Mouse (Mus musculus) liver, embryonic 14.5 days (tissue): ENCODE measurements around the gene Nf1. TPM values are rescaled to one million over a fixed set of nuclear protein-coding genes. Genes with fewer than 3 reads are reported as not detected.

Experiments
- ATAC-seq: fragments of 200-750 bp; cut with Nextera tagmentation; 2 replicates; pipeline ENCODE4 v1.8.0; 2017; ENCODE audit warnings: moderate number of reproducible peaks, mild to moderate bottlenecking, moderate library complexity; ENCODE audit not compliant: insufficient read depth
- DNase-seq, 3 experiments: peaks; one replicate each; pipeline ENCODE4 v3.0.0-alpha.2; 2012 to 2013; ENCODE audit warnings: low read depth in 3 of 3, low spot score in 3 of 3
- H3K27ac ChIP-seq: fragments of 300-500 bp; sonication (generic); 2 replicates; pipeline ENCODE4 v1.5.1; 2014; ENCODE audit warnings: moderate library complexity, mild to moderate bottlenecking, control low read depth, inconsistent platforms
- H3K27me3 ChIP-seq: fragments of 300-500 bp; sonication (generic); 2 replicates; pipeline ENCODE4 v1.6.1; 2014; ENCODE audit warnings: mild to moderate bottlenecking, low read length, moderate library complexity; ENCODE audit not compliant: control insufficient read depth, insufficient read depth
- H3K36me3 ChIP-seq: fragments of 300-500 bp; sonication (generic); replicated peaks from 2 replicates; pipeline ENCODE4 v1.6.1; 2014; ENCODE audit warnings: low read depth; ENCODE audit not compliant: control insufficient read depth, insufficient read depth
- H3K4me1 ChIP-seq, 2 experiments: fragments of 200-500 bp in 1 of 2; fragments of 300-500 bp in 1 of 2; sonication (generic) in 1 of 2; replicated peaks; 2 replicates each; pipeline ENCODE4 v1.6.1; 2012 to 2014; ENCODE audit warnings: antibody characterized with exemption in 1 of 2, inconsistent platforms in 1 of 2, low read length in 1 of 2; ENCODE audit not compliant: control insufficient read depth in 2 of 2, insufficient read depth in 2 of 2
- H3K4me2 ChIP-seq: fragments of 300-500 bp; sonication (generic); 2 replicates; pipeline ENCODE4 v1.6.1; 2014; ENCODE audit warnings: low read depth, mild to moderate bottlenecking, control low read depth, moderate library complexity
- H3K4me3 ChIP-seq, 2 experiments: fragments of 200-500 bp in 1 of 2; fragments of 300-500 bp in 1 of 2; sonication (generic) in 1 of 2; 2 replicates each; pipeline ENCODE4 v1.5.1; 2012 to 2014; ENCODE audit warnings: low read depth in 2 of 2, low read length in 2 of 2, mild to moderate bottlenecking in 2 of 2, control low read depth in 1 of 2, inconsistent platforms in 1 of 2, moderate library complexity in 1 of 2; ENCODE audit not compliant: insufficient read depth in 1 of 2
- H3K9ac ChIP-seq: fragments of 300-500 bp; sonication (generic); replicated peaks from 2 replicates; pipeline ENCODE4 v1.6.1; 2014; ENCODE audit warnings: mild to moderate bottlenecking, control low read depth, moderate library complexity
- H3K9me3 ChIP-seq: fragments of 300-500 bp; sonication (generic); 2 replicates; pipeline ENCODE4 v1.6.1; 2016; ENCODE audit warnings: low read length, mixed read lengths; ENCODE audit not compliant: control insufficient read depth
- CTCF ChIP-seq: IDR thresholded peaks from 2 replicates; pipeline ENCODE4 v1.5.1; 2016; ENCODE audit warnings: antibody characterized with exemption, low read depth, control low read depth
- EP300 ChIP-seq: IDR thresholded peaks from 2 replicates; pipeline ENCODE4 v1.6.1; 2016; ENCODE audit warnings: antibody characterized with exemption, low read depth
- WGBS: fragments of 180-500 bp; shearing (Covaris S2); extraction: QIAGEN DNeasy Blood & Tissue Kit; methylation state at CpG from one replicate; pipeline ENCODE4 v1.1.7; 2014; ENCODE audit not compliant: insufficient replicate concordance; 5-methylcytosine and 5-hydroxymethylcytosine counted together
- polyA plus RNA-seq, 2 experiments: library from polyadenylated mRNA; depleted of rRNA in 1 of 2; stranded (reverse) in 1 of 2; unstranded in 1 of 2; fragments of >200 nt; fragmentation: Nextera tagmentation in 1 of 2; extraction: Ambion mirVana in 1 of 2; gene quantifications; 2 replicates each; pipeline versions ENCODE4 v1.2.1 to v1.2.3; 2012 to 2014

Gene Nf1
- polyA plus RNA-seq, 2 experiments, result 1.7 to 2.3 TPM

- Histone ChIP-seq H3K9ac (no peak overlapping the region), H3K36me3 (no peaks in the 10 kb centered on the region), H3K4me2 (no peak overlapping the region), H3K27me3 (no peaks in the 10 kb centered on the region), H3K4me1 (no peaks in the 10 kb centered on the region), H3K9me3 (no peaks in the 10 kb centered on the region), H3K4me3 (no peak overlapping the region), H3K27ac (no peak overlapping the region)
- ATAC-seq (no peak), DNase-seq (no peak)
- WGBS, result 24% methylated on average over 13 of the region's 13 CpGs
- TF ChIP-seq CTCF, result no peak
- TF ChIP-seq EP300, result no peak
Observed at GRCm38 (mm10) chr11:79611011-79611666, 271.6 kb downstream of the Nf1 start.

GRCm38 (mm10) chr11:79612046-79612600, 272.6 kb downstream of the Nf1 start:
- ATAC-seq (no peak), DNase-seq (no peak)
- TF ChIP-seq EP300 (no peak), CTCF (no peak)
- 16% methylated on average over 1 of the region's 1 CpGs for WGBS
- no peak overlapping the region for H3K9ac ChIP-seq
- no peak overlapping the region for H3K4me3 ChIP-seq
- no peaks in the 10 kb centered on the region for H3K27me3 ChIP-seq
- no peak overlapping the region for H3K4me2 ChIP-seq
- no peaks in the 10 kb centered on the region for H3K36me3 ChIP-seq
- no peaks in the 10 kb centered on the region for H3K9me3 ChIP-seq
- no peak overlapping the region for H3K27ac ChIP-seq
- H3K4me1 ChIP-seq, result no peaks in the 10 kb centered on the region

GRCm38 (mm10) chr11:79613084-79613483, 273.6 kb downstream of the Nf1 start:
- ATAC-seq, result no peak
- no peak overlapping the region for H3K4me3 ChIP-seq
- no peak for DNase-seq
- no peaks in the 10 kb centered on the region for H3K27me3 ChIP-seq
- WGBS, result 51% methylated on average over 3 of the region's 3 CpGs
- H3K4me2 ChIP-seq, result no peak overlapping the region
- no peak overlapping the region for H3K27ac ChIP-seq
- H3K4me1 ChIP-seq, result no peaks in the 10 kb centered on the region
- no peaks in the 10 kb centered on the region for H3K36me3 ChIP-seq
- H3K9ac ChIP-seq, result no peak overlapping the region
- no peak for TF ChIP-seq CTCF
- TF ChIP-seq EP300, result no peak
- no peaks in the 10 kb centered on the region for H3K9me3 ChIP-seq

- no peaks in the 10 kb centered on the region for H3K27me3 ChIP-seq
- H3K4me3 ChIP-seq, result no peak overlapping the region
- no peak for ATAC-seq
- H3K9ac ChIP-seq, result no peak overlapping the region
- H3K4me2 ChIP-seq, result no peak overlapping the region
- H3K27ac ChIP-seq, result no peak overlapping the region
- 34% methylated on average over 4 of the region's 4 CpGs for WGBS
- no peak for TF ChIP-seq CTCF
- TF ChIP-seq EP300, result no peak
- no peaks in the 10 kb centered on the region for H3K36me3 ChIP-seq
- H3K4me1 ChIP-seq, result no peaks in the 10 kb centered on the region
- no peaks in the 10 kb centered on the region for H3K9me3 ChIP-seq
- DNase-seq, result no peak
Observed at GRCm38 (mm10) chr11:79613711-79614110, 274.2 kb downstream of the Nf1 start.

GRCm38 (mm10) chr11:79614880-79615279, 275.4 kb downstream of the Nf1 start:
- Histone ChIP-seq H3K4me2 (no peak overlapping the region), H3K27me3 (no peaks in the 10 kb centered on the region), H3K27ac (no peak overlapping the region), H3K4me1 (no peaks in the 10 kb centered on the region), H3K9me3 (no peaks in the 10 kb centered on the region), H3K36me3 (no peaks in the 10 kb centered on the region), H3K9ac (no peak overlapping the region), H3K4me3 (no peak overlapping the region)
- DNase-seq (no peak), ATAC-seq (no peak)
- TF ChIP-seq CTCF, result no peak
- 53% methylated on average over 3 of the region's 3 CpGs for WGBS
